Mouse (Mus musculus) R1 (cell line): ENCODE measurements around the gene Prickle2.
A peak's percentile ranks its signal among the peaks of the same experiment; 100 is the strongest.

Experiments used
- DNase-seq: peaks from one replicate; pipeline ENCODE4 v3.0.0-alpha.2; 2018; ENCODE audit warnings: low read depth, low spot score

Prickle2 gene

DNA sequence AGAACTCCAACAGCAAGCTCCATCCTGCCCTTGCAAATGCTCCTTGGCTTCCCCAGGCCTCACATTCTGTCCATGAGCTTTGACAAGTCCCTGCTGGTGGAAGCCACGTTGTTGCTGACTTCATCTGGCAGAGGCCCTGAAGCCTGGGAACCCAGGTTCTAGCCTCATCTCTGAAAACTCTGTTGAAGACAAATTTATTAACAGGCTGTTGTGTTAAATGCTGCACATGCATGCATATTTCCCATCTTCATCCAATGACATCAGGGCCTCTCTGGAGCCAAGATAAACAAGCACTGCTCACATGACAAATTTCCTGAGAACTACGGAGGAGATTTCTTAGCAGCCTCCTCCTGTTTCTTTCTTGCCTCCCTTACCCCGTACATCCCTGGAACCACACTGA is 259.3 kb downstream of the Prickle2 start:
- no peak for DNase-seq

DNA sequence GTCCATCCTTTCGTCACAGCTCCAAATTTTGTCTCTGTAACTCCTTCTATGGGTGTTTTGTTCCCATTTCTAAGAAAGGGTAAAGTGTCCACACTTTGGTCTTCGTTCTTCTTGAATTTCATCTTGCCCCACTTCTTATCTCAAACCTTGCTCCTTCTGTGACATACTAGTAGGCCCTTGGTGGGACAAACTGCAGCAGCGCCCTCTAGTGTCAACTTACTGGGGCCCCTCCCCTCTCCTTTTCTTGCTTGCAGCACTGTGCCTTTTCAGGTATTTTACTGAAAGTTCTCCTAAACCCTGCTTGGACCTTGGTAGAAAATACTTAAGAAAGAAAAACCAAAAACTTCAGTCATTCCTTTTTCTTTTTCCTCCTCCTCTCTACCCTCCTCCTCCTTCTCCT is 264.8 kb downstream of the Prickle2 start:
- DNase-seq = peak; percentile 57

DNA sequence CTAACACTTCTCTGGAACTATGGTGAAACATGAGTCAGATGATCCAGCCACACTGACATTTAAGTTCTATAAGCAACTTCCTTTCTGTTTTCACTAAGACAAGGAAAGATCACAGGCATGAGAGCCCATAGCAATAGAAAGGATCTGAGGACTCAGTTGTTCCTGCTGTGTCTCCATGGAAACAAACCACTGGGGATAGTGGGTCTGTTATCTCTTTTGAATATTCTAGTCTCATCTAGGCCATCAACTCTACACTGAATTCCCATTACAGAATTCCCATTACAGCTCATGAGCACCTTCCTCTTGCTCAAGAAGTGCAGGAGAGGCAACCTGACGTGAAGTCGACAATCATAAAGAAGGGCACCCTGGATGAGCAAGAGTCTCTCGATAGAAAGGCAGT is 265.7 kb downstream of the Prickle2 start:
- DNase-seq = peak; percentile 57

DNA sequence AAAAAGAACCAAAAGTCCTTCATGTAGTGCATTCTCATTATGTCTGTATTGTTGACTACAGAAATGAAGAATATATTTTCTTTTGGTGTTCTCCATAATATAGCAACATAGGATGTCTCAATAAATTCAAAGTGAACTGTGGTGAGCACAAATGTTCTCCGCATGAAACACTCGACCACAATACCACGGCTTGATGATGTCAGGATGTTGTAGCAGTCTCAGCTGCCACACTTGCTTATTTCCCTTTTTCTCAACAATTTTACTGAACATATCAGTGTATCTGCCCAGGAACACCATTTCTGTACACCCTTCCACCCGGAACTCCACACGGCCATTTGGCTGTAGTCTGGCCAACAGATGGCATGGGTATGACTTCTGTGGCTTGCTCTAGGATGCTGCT is 273.8 kb downstream of the Prickle2 start:
- no peak for DNase-seq

DNA sequence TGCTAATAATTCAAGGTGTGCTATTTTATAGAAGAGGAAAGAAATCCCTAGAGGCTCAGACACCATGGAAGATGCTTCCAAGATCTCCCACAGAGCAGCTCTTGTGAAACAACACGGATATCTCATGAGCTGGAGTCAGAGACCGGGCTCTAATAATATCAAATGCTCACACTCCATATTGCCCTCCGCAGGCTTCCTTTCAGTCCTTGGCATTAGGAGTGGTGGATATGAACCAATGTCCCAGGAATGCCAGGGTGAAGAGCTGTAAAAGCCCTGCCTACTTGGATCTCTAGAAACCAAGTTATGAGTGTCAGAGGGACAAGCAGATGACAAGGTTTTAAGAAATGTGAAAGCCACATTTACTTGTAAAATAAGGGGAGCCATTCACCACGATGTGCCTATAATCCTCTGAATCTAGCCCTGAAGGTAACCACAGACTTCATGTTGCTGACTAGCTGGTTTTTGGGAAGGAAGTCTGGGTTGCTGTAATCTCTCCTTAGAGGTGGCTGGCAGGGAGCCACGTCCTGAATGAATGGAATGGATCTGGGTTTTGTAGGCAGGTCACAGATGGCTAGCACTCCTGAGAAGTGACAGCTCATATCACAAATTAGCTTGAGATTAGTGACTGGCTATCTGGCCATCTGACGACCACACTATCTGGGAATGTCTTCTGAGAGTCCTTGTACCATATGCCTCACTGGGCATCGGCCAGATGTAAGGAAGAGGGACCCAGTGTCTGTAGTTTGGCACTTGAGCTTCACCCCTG is 278.4 kb downstream of the Prickle2 start:
- DNase-seq = no peak

DNA sequence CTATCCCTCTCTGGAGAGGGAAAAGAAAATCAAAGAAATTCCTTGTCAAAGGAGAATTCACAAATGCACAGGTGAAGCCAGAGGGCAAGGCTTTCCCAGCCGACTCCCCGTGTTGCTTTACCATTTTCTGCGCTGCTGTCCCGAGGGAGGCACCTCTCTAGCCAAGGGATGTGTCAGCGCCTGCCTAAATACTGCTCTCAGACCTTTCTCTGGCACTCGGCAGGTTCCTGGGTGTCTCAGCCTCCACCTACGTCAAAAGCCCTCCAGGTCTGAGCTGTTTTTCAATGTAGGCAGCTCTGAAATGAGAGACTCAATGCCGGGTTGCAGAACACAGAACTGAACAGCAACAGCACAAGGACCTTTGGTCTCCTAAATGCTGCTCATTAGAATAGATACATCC is 280.1 kb downstream of the Prickle2 start:
- DNase-seq = no peak

DNA sequence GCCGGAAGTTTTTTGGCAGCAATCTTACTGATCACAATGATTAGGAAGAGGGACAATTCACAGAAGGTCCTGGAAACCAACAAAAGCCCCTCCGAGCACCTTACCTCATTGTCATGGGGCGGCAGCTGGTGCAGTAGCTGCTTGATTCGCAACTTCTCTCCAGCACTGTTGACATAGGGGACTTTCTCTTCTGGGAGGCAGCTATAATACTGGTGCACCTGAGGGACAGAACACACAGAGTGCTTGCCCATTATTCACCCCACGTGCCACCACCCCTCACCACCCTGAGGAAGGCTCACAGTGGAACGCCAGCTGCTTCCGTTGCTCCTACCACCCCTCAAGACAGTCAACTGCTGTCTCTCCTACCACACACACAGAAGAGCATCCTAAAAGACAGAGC is 280.5 kb downstream of the Prickle2 start:
- DNase-seq = no peak

DNA sequence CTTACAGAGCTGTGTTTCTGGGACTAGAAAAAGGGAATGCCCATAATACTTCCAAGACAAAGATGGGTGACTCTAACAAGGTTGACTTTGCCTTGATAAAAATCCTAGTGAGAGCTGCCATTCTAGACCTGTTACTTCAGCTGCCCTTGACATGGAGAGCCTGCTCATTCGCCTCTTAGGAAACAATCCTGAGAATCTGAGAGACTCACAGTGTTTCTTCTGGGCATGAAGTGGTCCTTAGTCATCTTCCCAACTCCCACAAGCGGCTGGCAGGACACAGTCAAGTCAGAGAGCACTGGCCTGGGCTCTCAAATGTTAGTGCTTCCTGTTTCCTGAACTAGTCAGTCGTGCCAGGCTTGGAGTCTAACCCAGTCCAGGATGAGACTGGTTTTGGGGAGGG is 281.0 kb downstream of the Prickle2 start:
- DNase-seq = no peak

DNA sequence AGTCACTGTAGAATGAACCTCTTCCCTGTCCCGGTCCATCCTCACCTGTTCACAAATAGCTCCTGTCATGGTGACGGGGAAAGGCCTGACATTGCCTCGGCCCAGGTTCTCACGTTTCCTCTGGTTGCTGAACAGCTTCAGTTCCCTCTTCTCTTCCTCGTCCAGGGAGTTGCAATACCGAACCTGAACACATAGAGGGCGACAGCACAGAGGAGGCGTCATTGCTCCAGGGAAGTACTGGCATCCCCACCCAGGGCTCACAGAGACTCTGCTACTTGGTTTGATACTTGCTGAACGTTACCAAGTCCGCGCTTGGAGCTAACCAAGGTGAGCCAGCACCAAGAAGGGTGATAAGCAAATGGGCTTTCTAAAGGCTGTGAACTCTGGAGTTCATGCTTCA is 283.7 kb downstream of the Prickle2 start:
- peak; percentile 57 for DNase-seq

DNA sequence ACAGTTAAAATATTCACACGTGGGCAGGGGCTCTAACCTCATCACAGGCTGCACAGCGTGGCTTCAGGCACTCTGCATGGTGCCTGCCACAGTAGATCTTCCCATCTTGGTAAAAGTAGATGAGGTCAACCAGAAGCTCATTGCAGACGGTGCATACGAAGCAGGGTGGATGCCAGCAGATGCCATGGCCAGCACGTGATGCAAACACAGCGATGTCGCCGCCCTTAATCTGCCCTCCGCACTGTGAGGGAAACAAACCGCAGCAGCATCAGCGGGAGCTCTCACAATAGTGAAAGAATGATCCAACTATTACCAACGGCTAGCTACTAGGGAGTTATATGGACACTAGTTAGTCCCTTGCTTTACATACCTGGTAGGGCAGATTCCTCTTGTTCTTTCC is 285.8 kb downstream of the Prickle2 start:
- no peak for DNase-seq

DNA sequence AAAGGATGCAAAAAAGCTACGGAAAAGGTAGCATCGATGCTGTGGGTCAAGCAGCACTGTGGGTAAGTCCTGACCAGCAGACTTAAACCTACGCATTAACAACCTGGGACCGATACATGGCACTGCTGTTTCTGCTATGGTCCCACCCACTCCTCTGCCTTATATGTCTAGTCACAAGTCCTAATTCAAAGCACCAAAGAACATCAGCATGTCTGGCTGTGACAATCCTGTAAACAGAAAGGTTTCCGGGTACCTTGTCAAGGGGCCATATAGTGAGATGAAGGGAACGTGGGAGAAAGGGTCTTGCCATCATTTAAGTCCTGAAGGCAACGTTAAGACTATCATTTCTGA is 290.6 kb downstream of the Prickle2 start:
- DNase-seq = no peak

DNA sequence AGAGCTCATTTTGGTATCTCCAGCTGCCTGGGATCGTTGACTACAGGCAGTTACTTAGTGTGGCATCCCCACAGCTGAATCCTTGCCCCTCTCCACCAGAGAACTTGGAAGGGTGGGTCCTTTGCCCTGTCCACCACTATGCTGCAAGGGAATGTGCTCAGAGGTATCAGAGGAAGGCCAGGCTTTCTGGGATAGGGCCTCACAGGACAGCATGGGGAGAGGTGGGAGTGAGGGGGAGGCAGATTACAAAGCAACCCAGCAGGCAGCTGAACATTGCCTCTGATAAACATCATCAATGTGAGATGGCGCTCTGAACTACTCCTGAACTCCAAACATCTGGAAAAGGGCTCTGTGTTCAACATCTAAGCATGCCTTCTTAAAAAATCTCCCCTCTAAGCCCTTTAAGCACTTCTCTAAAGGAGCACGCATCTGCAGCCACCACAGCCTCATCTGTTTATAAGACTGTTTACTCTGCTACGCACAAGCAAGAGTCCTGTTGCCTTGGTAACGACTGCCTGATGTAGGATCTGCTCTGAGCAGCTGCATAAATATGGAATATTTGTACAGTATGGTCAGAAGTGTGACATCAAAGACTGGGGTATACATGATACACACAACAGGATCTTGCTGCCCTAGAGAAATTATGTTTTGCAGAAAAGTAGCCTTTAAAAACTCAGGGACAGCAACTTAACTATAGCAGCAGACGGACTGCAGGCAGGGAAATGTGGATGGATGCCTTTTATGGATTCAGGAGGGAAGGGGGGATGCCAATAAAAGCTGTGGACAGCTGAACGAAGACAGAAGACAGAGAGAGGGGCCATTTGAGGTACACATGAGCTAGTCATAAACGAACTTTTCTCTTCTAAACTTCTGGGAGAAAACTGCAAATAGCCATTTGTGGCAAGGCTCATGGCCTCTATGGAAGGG is 291.2 kb downstream of the Prickle2 start:
- no peak for DNase-seq

DNA sequence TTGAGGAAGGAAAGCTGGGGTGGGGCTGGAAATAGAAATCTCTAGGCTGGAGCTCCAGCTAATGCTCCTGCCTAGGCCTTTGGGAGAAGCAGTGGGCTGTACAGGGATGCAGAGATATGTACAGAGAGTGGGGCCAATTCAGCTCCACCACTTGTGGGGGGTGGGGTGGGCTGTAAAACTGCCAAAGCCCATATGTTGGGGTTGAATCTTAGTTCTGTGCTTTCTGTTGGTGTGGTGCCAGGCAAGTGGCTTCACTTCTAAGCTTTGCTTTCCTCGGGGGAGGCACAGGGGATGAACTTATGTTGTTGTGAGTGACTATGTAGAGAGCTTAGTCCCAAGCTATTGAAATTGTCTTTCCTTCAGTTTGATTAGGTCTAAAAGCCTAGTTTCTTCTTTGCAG is 292.0 kb downstream of the Prickle2 start:
- no peak for DNase-seq

DNA sequence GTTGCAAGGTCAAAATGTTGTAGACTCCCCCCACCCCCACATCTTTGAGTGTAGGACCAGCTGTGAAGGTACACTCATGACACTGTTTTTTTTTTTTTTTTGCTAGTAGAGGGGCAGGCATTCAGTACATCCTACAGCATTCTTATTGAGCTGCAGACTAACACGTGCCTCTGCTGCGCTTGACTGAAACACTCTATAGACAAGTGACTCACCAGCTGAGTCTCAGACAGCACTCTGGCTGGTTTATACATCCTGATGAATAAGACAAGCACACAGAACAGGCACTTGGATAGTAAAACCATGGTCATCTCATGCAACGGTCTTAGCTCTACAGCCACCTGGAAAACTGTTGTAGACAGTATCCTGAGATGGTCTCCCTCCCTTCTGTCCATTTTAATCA is 296.2 kb downstream of the Prickle2 start:
- DNase-seq = no peak

DNA sequence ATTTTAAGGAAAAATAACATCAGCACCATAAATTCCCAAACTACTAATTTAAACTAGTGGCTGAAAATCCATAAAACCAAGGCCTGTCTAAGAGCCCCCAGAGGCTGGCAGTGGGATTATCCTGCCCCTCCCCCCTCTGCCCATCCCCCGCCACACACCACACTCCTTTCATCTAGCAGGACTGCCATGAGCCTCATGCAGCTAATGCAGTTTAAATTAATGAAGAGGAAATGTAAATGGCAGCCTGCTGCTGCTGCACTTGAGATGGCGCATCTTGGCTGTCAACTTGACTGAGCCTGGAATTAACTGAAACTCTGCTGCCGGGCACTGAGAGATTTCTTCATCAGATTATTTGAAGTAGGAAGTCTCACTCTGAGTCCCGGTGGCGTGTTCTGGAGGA is 298.7 kb downstream of the Prickle2 start:
- no peak for DNase-seq

DNA sequence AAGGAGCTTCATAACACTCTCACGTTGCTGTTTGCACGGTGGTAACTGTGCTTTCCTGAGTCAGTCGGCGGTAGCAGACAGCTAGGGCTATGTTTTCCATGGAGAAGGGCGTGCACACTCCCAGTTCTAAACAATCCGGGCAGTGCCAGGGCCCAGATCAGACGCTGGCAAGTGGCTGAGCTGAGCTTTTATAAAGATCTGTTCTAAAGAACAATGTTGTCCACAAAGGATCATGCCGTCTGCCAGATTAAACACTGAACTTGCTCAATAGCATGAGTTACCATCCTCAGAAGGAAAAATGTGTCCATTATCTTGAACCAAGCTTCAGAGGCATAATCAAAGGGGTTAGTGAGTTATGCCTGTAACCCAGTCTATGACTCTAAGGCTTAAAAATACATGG is 300.4 kb downstream of the Prickle2 start:
- no peak for DNase-seq

DNA sequence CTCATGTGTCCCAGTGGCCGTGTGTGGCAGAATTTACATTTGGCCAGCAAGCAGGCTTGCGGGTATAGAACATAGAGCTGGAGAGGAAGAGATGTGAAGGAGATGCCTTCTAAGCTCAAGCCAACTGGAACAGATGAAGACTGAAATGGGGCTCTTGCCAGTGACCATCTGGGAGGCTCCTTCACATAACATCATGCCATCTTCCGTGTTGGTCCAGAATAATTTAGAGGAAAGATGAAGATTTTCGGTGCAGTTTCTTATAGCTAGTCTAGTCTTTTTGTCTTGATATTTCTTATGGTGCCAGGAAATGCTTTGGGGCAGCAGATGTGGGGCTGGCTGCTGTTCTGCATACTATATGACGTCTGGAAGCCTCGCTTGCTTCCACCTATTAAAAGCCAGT is 308.1 kb downstream of the Prickle2 start:
- no peak for DNase-seq

DNA sequence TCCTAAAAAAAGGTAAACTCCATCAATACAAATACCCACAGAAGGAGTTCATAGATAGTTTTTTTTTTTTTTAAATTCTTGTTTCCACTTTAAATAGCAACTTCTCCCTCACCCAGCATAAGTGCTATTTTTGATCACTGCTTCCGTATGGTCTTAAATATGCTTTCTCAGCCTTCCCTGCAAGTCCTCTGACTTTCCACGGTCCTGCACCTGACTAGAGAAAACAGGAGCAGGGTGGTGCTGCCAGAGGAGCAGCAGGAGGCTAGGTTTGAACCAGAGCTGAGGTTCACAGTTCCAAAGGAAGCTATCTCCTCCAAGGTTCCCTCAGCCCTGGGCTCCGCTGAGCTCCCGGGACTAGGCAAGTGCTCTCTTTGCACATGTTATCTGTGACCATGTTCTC is 310.4 kb downstream of the Prickle2 start:
- no peak for DNase-seq

DNA sequence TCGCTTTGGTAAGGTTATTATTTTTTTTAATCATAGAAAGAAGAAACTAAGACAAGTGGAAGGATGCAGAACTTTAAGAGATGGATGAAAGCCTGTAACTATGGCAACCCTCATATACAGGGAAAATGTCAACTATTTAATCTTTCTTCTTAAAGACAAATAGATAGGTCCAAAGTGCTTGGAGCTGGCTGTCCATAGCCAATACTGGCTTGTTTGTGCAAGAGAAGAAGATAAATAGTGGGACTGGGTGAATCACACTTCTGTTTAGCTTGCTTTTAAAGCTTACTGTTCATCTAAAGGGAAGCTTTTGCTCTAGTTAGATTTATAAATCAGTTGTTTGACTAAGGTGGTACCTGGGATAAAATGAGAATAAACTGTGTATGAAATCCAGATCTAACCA is 310.8 kb downstream of the Prickle2 start:
- DNase-seq = no peak

DNA sequence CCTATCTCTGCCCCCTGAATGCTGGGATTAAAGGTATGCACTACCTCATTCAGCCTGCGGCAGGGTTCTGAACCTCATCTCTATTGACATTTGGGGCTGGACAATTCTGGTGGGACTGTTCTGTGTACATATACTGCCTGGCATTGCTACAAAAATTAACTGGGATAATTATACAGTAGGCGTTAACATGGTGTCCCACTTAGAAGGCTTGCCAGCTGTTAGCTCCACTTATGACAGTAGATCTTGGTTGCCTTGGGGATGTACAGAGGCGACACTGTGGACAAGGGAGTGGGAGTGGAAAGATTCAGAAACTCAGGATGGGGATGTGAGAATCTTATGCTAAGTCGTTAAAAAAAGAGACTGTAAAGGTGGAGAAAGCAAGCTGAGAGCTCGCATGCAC is 311.3 kb downstream of the Prickle2 start:
- no peak for DNase-seq

DNA sequence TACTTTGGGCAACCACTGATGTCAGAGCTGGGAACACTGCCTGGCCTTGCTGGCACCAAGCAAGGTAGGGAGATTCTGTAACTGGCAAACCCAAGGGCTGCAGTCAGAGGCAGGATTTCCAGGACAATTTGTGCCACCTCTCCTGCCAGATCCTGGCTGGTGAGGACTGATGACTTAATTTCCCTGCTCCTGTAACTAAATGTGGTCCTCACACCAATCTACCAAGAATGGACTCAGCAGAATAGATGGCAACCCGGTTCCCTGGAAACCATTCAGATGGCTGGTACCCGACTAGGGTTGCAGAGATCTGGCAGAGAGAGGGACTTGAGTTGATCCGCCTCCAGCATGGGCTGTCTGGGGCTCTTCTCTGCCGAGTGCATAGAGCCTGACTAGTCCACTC is 315.6 kb downstream of the Prickle2 start:
- DNase-seq = no peak

DNA sequence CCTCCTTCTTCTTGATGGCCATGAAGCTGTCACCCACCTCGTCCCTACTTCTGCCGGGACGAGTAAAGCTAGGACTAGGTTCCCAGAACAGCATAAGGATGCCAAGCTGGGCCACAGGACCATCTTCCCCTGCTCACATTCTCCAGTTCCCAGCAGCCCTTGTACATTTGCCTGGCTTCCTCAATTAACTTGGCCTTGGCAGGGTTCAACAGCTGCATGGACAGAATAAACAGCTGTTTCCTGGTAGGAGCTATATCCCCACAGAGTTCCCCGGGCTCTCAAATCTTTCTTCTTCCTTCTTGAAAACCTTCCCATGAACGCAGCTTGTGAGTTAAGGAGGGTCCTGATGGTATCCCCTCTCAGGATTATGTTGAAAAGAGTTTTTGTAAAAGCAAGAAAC is 317.3 kb downstream of the Prickle2 start:
- no peak for DNase-seq

DNA sequence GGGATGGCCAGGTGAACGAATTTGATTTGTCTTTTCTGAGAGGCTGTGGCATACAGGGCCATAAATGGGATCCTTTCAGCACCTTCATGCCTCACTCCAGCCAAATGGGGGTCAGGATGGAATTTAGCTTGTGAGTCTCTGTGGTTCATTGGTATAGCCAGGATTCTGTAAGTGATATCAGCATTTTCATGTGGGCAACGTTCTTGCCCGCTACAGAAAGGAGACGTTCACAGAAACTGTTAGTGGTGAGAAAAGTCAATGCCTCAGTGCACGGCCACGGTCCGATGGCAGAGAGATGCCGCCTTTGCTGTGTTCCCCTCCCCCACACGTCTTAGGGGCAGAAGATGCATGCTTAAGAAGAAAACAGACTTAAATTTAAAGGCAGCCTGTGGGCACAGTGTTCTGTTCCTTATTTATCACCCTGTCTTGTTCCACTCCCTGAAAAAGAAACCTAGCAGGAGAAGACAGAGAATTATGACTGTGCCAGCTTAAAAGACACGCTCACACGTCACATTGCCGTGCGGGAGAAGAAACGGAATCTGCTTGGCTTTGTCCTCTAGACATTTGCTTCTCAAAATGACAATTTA is 322.7 kb downstream of the Prickle2 start:
- no peak for DNase-seq
